Mouse (Mus musculus) liver, adult 2 months (tissue): Measurements from ENCODE around the gene Pparg.

Experiments
- CTCF ChIP-seq: fragments of 200-500 bp; IDR thresholded peaks from 2 replicates; pipeline ENCODE4 v1.5.1; 2011; ENCODE audit warnings: low read depth, low read length, control low read depth
- POLR2A ChIP-seq: fragments of 200-500 bp; IDR thresholded peaks from 2 replicates; pipeline ENCODE4 v1.6.1; 2011; ENCODE audit warnings: low read length, control low read depth; ENCODE audit not compliant: insufficient read depth; ENCODE audit errors: extremely low read depth

GRCm38 (mm10) chr6:115485635-115486034 is 124.9 kb downstream of the Pparg start:
- TF ChIP-seq CTCF: no peak
- TF ChIP-seq POLR2A: no peak
